Mouse (Mus musculus) right cerebral cortex, postnatal 4 days (tissue): ENCODE results near the gene Syn3.
A peak's percentile ranks its signal among the peaks of the same experiment; 100 is the strongest.

Source experiments
- DNase-seq: peaks from one replicate; pipeline ENCODE4 v3.0.0-alpha.2; 2022

Gene Syn3

DNA sequence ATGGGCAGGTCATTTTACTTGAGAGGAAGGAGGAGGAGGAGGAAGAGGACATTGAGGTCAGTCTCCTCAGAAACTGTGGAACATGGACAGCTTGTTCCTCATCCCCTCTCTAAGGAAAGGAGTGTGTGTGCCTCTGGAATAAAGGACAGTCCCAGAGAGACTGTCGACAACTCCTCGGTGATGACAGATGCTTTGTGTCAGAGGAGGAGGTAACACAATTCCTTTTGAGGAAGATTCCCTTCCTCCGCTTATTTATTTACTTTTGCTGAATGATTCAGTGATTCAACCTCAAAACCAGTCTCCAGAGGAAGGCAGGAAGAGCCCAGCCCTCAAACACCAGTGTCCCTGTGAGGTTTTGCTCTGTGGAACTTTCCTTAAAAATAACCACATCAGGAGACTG, 228.4 kb downstream of the Syn3 start:
- DNase-seq: no peak

- no peak for DNase-seq
Measured at GRCm38 (mm10) chr10:86264618-86265017, 234.1 kb downstream of the Syn3 start.

DNA sequence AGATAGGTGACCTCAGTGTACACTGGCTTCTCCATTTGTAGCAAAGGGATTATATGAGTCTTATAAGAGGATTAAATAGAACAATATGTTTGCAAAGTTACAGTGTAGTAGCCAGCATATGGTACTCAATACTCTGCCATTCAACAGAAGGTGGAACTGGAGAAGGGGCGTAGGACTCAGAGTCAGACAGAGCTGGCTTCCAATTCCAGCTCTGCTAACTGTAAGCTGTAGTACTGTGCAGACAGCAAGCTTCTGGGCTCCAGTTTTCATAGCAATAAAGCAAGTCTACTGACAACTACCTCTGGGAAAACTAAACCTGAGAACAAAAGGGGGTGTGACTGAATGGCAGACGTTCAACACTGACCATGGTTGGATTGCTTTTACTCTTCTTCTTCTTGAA, 237.0 kb downstream of the Syn3 start:
- no peak for DNase-seq

DNA sequence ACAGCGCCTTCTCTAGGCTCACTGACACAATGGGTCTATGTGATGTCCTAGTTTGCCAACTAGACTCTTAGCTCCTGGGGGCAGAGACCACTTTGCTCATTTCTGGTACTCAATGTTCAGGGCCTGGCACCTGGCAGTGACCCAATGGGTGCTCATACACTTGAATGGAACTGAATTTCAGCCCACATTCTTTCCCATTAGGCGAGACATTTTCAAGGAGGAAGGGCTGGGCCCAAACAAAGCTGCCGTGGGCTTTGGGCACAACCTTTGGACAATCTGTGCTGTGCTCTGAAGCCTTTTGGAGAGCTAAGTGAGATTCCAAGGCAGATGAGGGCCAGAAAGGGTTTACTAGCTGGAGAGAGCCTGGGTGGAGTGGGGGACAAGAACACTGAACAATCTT, 239.7 kb downstream of the Syn3 start:
- DNase-seq: no peak

GRCm38 (mm10) chr10:86258046-86258445, 240.7 kb downstream of the Syn3 start:
- no peak for DNase-seq

DNA sequence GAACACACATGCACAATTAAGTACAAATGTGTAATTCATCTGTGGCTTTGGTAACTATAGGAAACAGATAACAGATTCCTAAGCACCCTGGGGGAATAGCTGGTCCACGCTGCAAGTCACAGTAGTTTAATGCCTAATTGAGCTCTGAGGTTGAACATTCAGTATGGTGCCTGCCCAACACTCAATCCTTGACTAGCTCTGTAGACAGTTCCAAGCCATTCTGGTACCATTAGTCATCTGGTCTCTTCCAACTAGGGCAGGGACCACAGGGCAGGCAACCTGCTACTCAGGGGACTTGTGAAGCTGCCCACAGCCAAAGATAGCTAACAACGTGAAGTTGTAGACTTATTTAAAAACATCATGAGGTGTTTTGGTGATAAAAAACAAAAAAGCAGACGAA, 241.7 kb downstream of the Syn3 start:
- DNase-seq: no peak

DNA sequence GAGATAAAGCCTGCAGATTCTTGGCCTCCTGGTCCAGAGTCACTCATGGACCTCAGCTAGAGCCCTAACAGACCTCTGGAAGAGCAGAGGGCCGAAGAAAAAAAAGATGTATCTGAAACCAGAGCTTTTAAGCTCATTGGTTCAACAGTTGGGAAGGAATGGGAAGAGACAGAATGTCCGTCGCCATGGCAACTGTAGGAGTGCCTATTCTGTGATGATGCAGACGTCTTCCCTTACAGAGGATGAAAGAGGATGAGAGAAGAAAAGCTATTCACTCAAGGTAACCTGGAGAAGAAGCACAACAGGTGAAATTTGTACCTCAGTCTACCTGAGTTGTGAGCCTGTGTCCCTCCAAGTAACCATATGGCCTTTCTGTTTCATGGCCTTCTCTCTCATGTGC, 242.5 kb downstream of the Syn3 start:
- DNase-seq: peak; percentile 65

- DNase-seq: no peak
Measured at GRCm38 (mm10) chr10:86250149-86250922, 248.4 kb downstream of the Syn3 start.

DNA sequence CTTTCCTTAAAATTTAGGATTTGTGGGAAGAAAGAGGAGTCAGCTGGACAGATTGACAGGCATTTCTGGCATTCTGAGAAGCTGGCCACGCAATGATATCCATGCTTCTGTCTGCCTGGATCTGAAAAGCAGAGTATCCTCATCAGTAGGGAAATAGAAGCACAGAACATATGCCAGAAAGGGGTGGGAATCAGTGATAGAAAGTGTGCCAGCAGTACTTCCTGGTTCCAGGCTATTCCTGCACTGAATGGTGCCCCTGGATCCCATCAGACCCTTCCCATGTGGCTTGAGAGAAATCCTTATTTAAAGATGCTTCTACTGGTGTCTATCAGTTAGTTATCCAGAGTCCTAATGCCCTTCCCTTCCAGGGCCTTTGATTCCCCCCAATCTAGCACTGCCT, 249.4 kb downstream of the Syn3 start:
- DNase-seq: no peak

DNA sequence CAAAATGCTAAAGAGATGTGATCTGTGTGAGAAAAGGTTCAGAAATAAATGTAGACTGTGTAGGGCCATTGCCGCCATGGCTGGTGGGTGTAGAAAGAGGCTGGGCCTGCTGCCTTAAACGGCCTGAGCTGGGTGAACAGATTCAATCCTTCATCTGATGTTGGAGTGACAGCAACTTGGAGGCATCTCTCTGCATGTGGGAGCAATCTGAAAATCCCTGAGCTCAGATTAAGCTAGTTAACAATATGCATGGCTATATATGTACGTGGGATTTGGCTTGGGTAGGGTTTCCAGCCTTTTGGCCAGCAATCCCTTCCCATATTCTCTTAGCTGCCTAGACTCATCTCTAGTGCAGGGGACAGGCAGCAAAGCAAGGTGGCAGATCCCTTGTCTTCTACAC, 249.9 kb downstream of the Syn3 start:
- no peak for DNase-seq

DNA sequence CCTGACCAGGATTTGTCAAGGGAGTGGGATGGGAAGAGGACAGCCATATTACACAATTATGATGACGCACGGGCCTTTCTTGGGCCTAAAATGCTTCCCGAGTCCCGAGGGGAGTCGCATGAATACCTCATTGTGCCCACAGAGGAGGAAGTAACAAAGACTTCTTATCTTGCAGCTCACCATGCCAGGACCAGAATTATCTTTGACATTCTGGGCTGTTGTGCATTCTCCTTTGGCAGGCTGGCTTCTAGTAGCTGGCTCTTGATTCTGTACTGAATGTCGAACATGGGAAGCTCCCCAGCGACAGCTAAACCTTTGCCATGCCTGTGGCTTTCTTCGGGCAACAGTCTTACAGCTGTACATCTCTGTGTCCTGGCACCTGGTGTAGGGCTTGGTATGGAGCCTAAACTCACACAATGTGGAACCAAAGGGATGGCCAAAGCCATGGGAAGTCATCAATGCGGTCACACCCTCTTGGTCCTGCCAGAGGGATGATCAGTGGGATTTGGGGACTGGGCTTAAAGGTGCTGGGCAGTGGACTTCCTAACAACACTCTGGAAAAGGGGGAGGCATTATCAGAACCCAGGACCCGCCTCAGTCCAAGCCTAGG, 250.5 kb downstream of the Syn3 start:
- no peak for DNase-seq

GRCm38 (mm10) chr10:86245396-86245795, 253.3 kb downstream of the Syn3 start:
- DNase-seq: no peak

- no peak for DNase-seq
Measured at GRCm38 (mm10) chr10:86243525-86243924, 255.2 kb downstream of the Syn3 start.

- no peak for DNase-seq
Measured at GRCm38 (mm10) chr10:86242721-86243120, 256.0 kb downstream of the Syn3 start.

DNA sequence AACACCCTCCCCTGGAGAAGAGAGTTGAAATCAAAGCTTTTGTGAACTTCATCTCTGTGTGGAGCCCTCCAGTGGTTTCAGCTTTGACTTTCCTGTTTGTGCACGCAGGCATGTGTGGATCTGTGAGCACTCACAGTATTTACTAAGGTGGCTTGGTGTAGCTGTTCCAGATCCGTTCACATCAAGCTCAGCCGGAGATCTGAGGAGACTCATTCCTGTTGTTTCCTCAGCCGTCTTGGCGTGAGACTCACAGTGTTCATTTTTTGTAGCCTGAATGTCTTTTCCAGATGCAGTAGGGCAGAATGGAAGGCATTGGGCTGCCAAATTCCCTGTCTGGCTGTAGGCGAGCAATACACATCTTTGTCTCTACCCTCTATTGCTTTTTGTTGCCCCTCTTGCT, 268.7 kb downstream of the Syn3 start:
- no peak for DNase-seq

DNA sequence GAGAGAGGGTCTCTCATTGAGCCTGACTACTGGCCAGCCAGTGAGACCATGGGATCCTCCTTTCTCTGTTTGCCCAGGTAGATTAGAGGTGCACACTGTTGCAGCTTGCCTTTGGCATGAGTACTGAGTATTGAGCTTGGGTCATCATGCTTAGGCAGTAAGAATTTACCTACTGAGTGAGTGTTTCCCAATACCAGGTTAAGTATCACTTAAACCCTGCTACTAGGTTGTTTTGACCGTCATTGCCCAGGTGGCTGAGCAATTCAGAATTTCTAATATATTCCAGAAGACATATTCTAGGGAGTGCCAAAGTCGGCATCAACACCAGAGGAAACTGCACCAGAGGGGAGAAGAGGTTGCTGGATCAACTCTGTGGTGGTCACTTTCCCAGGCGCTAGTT, 273.2 kb downstream of the Syn3 start:
- no peak for DNase-seq

DNA sequence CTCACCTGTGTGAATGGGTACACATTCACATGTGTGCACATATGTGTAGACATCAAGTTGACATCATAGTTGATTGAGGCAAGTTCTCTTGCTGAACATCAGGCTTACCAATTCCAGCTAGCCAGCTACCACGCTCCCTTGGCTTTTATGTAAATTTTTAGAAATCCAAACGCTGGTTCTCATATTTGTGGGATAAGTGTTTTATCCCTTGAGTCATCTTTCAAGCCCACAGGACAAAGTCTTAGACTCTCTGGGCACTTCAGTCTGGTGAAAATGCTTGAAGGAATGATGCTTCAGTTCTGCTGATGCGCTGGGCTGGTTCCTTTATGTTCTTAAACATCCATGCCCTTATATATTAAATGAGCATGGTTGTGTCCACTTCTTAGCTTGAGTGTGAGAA, 279.7 kb downstream of the Syn3 start:
- DNase-seq: no peak

- DNase-seq: no peak
Measured at GRCm38 (mm10) chr10:86216836-86217235, 281.9 kb downstream of the Syn3 start.

- DNase-seq: no peak
Measured at GRCm38 (mm10) chr10:86212062-86212461, 286.6 kb downstream of the Syn3 start.

DNA sequence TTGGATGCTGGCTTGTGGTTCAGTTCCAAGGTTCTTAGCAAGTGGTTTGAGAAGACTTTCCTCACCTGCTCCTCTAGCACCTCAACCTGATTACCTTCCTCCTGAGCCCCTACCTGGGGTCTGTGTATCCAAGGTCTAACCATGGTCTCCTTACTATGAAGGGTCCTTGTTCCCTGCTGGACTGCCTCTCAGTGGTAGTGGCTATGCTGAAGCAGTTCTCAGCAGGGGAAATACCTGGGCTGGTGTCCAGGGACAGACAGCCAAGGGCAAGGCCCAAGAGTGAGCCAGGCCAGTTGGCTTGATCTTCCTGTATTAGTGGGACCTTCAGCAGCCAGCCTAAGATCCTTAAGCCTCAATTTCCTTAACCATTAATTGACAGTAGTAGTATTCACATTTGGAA, 294.8 kb downstream of the Syn3 start:
- DNase-seq: no peak

GRCm38 (mm10) chr10:86203175-86203574, 295.5 kb downstream of the Syn3 start:
- no peak for DNase-seq

- no peak for DNase-seq
Measured at GRCm38 (mm10) chr10:86201826-86202225, 296.9 kb downstream of the Syn3 start.

DNA sequence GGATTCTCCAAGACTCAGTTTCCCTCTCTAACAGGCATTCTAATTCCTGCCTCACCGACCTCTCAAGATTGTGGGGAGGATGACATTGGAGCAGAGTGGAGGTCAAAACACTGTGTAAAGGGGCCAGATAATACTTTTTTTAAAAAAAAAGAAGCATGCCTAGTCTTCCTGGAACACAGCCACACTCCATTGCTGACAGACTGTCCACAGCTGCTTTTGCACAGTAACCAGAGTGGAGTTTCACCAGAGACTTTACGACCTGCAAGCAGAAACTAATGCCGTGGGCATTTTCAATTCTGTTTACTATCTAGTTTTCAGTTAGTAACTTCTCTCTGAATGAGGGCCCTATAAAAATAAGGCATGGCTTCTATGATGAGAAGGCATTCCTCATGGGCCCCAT, 297.7 kb downstream of the Syn3 start:
- no peak for DNase-seq

- DNase-seq: no peak
Measured at GRCm38 (mm10) chr10:86196414-86197025, 302.2 kb downstream of the Syn3 start.
